Mouse (Mus musculus) embryonic fibroblast, embryonic 13.5 days (primary cell): ENCODE results near the gene Helz. TPM values are rescaled to one million over a fixed set of nuclear protein-coding genes. Genes with fewer than 3 reads are reported as not detected.

Source experiments
- H3K27ac ChIP-seq: 2 replicates; pipeline ENCODE4 v1.5.1; 2012; ENCODE audit warnings: low read length, control low read depth, inconsistent platforms; ENCODE audit not compliant: insufficient read depth
- H3K4me1 ChIP-seq: 2 replicates; pipeline ENCODE4 v1.6.1; 2011; ENCODE audit warnings: low read length; ENCODE audit not compliant: control insufficient read depth, insufficient read depth
- H3K4me3 ChIP-seq: 2 replicates; pipeline ENCODE4 v1.5.1; 2011; ENCODE audit warnings: mild to moderate bottlenecking, control low read depth, low read length; ENCODE audit not compliant: insufficient read depth
- CTCF ChIP-seq: IDR thresholded peaks from 2 replicates; pipeline ENCODE4 v1.5.1; 2011; ENCODE audit warnings: mild to moderate bottlenecking, control low read depth, low read length, moderate library complexity, borderline replicate concordance; ENCODE audit not compliant: insufficient read depth
- POLR2A ChIP-seq: IDR thresholded peaks from 2 replicates; pipeline ENCODE4 v1.6.1; 2011; ENCODE audit warnings: low read depth, mild to moderate bottlenecking, control low read depth, low read length, moderate library complexity
- polyA plus RNA-seq: library from polyadenylated mRNA; stranded (reverse); fragments of >200 nt; gene quantifications from 2 replicates; pipeline ENCODE4 v1.2.4, GENCODE M21; 2011; ENCODE audit warnings: low read depth; ENCODE audit not compliant: missing spikeins, insufficient read length

The Helz gene
- polyA plus RNA-seq, 1 experiment, result 32.3 TPM

- H3K4me3 ChIP-seq, result no peak overlapping the region
- no peak overlapping the region for H3K27ac ChIP-seq
- no peaks in the 10 kb centered on the region for H3K4me1 ChIP-seq
- no peak for TF ChIP-seq POLR2A
- no peak for TF ChIP-seq CTCF
These were observed 160.3 kb downstream of the Helz start for GRCm38 (mm10) chr11:107707897-107708610.

GRCm38 (mm10) chr11:107710379-107710778 lies 162.6 kb downstream of the Helz start:
- Histone ChIP-seq H3K4me1 (no peaks in the 10 kb centered on the region), H3K27ac (no peak overlapping the region), H3K4me3 (no peak overlapping the region)
- TF ChIP-seq POLR2A (no peak), CTCF (no peak)

GRCm38 (mm10) chr11:107714368-107714767 lies 166.6 kb downstream of the Helz start:
- no peak overlapping the region for H3K27ac ChIP-seq
- TF ChIP-seq CTCF, result no peak
- no peak for TF ChIP-seq POLR2A
- H3K4me3 ChIP-seq, result no peak overlapping the region
- no peaks in the 10 kb centered on the region for H3K4me1 ChIP-seq

DNA sequence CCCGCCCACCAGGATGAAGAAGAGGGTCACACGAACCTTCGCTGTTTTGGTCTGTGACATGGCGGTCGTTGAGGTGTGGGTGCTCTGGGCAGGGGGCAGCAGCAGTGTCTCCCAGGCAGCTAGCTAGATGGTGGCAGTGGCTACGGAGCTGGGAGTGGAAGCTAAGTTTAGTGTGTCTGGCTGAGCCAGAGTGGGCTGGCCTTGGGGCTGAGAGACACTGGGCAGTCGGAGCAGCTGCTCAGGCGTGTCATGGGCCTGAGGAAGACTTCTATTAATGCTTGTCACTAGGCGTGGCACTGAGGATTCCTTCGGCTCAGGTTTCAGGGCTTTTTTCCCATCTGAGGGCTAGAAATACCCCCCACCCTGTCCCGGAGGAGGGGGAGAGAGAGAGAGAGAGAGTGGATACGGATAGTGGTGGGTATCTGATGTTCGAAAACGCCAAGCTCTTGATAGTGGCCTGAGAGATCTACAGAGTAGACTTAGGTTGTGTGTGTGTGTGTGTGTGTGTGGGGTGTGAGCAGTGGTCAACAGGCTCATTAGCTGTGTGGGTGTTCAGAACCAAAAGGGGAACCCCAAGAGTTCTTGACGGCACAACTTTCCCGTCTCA lies 168.7 kb downstream of the Helz start, which contains the start of gene Cacng1:
Gene Cacng1, minus strand, starts transcription at position 191 of the 607 bp plus-strand sequence.
- no peak within 1 kb of the TSS for H3K4me3 ChIP-seq
- no peak for TF ChIP-seq POLR2A
- H3K27ac ChIP-seq, result no peak within 1 kb of the TSS
- no peaks in the 10 kb centered on the region for H3K4me1 ChIP-seq

GRCm38 (mm10) chr11:107720264-107721021 lies 172.7 kb downstream of the Helz start:
- TF ChIP-seq POLR2A (no peak), CTCF (no peak)
- Histone ChIP-seq H3K4me3 (no peak overlapping the region), H3K4me1 (no peaks in the 10 kb centered on the region), H3K27ac (no peak overlapping the region)

DNA sequence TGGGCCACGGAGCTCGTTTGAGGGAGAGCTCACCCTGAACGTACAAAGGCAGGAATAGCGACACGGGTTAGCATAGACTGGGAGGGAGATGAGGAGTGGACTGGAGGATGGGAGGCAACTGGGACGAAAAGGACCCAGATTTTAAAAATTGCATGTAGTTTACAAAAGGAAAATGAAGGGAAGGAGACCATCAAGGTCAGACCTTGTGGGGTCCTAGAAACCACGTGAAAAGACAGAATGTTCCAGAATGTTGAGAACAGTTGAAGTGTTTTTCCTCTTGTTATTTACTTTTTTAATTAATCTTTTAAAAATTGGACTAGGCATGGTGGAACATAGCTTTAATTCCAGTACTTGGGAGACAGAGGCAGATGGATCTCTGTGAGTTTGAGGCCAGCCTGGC lies 173.3 kb downstream of the Helz start:
- Histone ChIP-seq H3K4me1 (no peaks in the 10 kb centered on the region), H3K4me3 (no peak overlapping the region), H3K27ac (no peak overlapping the region)
- TF ChIP-seq CTCF (no peak), POLR2A (no peak)

- Histone ChIP-seq H3K27ac (no peak overlapping the region), H3K4me3 (no peak overlapping the region), H3K4me1 (no peaks in the 10 kb centered on the region)
- TF ChIP-seq CTCF (no peak), POLR2A (no peak)
These were observed 176.9 kb downstream of the Helz start for GRCm38 (mm10) chr11:107724603-107725002.

DNA sequence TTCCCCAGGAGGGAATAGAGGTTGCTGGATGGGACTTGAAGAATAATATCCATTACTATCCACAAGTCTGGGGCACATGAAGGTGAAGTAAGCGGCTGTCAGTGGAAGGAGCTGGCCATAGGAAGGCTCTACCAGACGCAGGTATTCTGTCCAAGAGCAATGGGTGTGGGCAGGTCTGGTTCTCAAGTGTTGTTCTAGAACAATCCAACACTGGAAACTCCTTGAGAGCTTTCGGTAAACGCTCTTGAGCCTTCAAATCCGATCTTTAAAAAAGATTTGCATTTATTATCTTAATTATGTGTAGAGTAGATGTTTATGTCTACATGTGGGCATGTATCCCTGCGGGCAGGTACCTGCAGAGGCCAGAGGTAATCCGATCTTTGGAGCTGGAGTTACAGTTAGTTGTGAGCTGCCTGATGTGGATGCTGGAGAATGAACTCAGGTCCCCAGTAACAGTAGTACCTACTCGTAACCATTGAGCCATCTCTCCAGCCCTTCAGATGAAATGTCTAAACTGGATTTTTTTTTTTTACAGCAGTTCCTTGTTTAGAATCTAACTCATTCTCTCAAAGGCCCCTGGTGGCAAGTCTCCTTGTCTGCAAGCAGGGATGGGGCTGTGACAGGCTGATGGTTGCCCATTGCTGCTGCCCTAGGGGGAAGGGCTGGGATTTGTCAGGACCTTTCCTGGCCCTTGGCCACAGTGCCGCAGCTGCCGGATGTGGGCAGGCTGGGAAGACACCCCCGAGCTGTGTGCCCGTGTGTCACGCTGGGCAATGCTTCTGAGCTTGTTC lies 180.5 kb downstream of the Helz start:
- Histone ChIP-seq H3K4me3 (no peak overlapping the region), H3K27ac (no peak overlapping the region), H3K4me1 (0 out of 2 replicates have a peak, but pooled peaks cover 2% of the 10 kb centered on the region)
- TF ChIP-seq CTCF, result no peak
- no peak for TF ChIP-seq POLR2A

DNA sequence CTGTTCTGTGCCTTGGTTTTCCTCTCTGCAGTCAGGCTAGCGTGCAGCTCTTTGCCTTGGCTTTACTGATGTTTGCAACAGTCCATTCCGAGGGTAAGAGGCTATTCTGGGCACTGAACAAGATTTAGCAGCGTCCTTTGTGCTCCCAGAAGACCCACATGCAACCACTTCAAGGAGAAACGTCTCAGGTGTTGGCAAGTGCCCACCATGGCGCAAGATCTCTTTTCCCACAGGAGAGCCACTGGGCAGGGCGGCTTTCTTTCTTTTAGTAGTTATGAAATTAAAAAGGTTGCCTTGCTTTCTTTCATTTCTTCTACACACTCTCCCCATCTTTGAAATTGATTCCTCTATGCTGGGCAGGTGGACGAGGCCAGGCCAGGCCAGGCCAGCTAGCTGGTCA lies 181.4 kb downstream of the Helz start:
- TF ChIP-seq POLR2A (no peak), CTCF (no peak)
- Histone ChIP-seq H3K27ac (no peak overlapping the region), H3K4me3 (no peak overlapping the region), H3K4me1 (0 out of 2 replicates have a peak, but pooled peaks cover 2% of the 10 kb centered on the region)

DNA sequence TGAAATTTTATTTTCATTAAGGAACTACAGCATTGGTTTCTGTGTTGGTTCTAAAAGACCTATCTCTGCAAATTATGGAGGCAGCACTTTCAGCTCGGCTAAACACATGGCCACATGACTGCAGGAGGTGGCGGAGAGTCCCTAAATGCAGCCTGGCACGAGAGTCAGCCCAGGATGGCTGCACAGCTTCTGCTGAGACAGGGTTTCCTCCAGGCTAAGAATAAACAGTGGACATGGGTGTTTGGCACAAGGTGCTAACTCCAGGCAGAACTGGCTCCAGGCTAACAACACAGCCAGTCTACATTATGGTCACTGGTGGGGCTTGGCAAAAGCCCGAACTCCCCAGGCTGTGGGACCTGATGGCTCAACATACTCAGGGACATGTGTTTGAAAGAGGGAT lies 183.2 kb downstream of the Helz start:
- H3K27ac ChIP-seq, result no peak overlapping the region

More for the DNA sequence above, 183.2 kb downstream of the Helz start:
- Histone ChIP-seq H3K4me3 (no peak overlapping the region), H3K4me1 (0 out of 2 replicates have a peak, but pooled peaks cover 2% of the 10 kb centered on the region)
- TF ChIP-seq CTCF (no peak), POLR2A (no peak)
